Mouse (Mus musculus) kidney, embryonic 16.5 days (tissue): ENCODE data around the gene Cyp3a13. TPM values are rescaled to one million over a fixed set of nuclear protein-coding genes. Genes with fewer than 3 reads are reported as not detected.
"Not testable (repeated sequence)": the region's sequence is repeated elsewhere in the genome, so short reads cannot be mapped to it uniquely, and the experiment has no call there.

Experiments used
- ATAC-seq: fragments of 200-750 bp; cut with Nextera tagmentation; 2 replicates; pipeline ENCODE4 v1.8.0; 2017; ENCODE audit warnings: moderate TSS enrichment; ENCODE audit not compliant: low FRiP score, low TSS enrichment
- H3K27ac ChIP-seq: fragments of 300-500 bp; sonication (generic); 2 replicates; pipeline ENCODE4 v1.5.1; 2014; ENCODE audit warnings: low read length
- H3K27me3 ChIP-seq: fragments of 300-500 bp; sonication (generic); 2 replicates; pipeline ENCODE4 v1.6.1; 2014; ENCODE audit warnings: low read length, control low read depth, mixed read lengths; ENCODE audit not compliant: insufficient read depth
- H3K36me3 ChIP-seq: fragments of 300-500 bp; sonication (generic); 2 replicates; pipeline ENCODE4 v1.6.1; 2014; ENCODE audit warnings: low read length, control low read depth, mixed read lengths; ENCODE audit not compliant: insufficient read depth
- H3K4me1 ChIP-seq: fragments of 300-500 bp; sonication (generic); 2 replicates; pipeline ENCODE4 v1.6.1; 2014; ENCODE audit warnings: low read length, control low read depth, mixed read lengths; ENCODE audit not compliant: insufficient read depth
- H3K4me2 ChIP-seq: fragments of 300-500 bp; sonication (generic); replicated peaks from 2 replicates; pipeline ENCODE4 v1.6.1; 2014; ENCODE audit warnings: low read depth, low read length
- H3K4me3 ChIP-seq: fragments of 300-500 bp; sonication (generic); 2 replicates; pipeline ENCODE4 v1.5.1; 2014; ENCODE audit warnings: mild to moderate bottlenecking, low read length
- H3K9ac ChIP-seq: fragments of 300-500 bp; sonication (generic); replicated peaks from 2 replicates; pipeline ENCODE4 v1.6.1; 2014; ENCODE audit warnings: low read length
- H3K9me3 ChIP-seq: fragments of 300-500 bp; sonication (generic); 2 replicates; pipeline ENCODE4 v1.6.1; 2016; ENCODE audit warnings: low read length, control low read depth
- WGBS: fragments of 180-500 bp; shearing (Covaris S2); extraction: QIAGEN DNeasy Blood & Tissue Kit; methylation state at CpG from one replicate; pipeline ENCODE4 v1.1.7; 2014; 5-methylcytosine and 5-hydroxymethylcytosine counted together
- polyA plus RNA-seq: library from polyadenylated mRNA; unstranded; fragments of >200 nt; fragmentation: Nextera tagmentation; extraction: Ambion mirVana; gene quantifications from 2 replicates; pipeline ENCODE4 v1.2.1, GENCODE M21; 2015

Cyp3a13 gene
- polyA plus RNA-seq, 1 experiment from 2014 or later, result 0.09 TPM

GRCm38 (mm10) chr5:137933934-137934333 is 12.5 kb upstream of the Cyp3a13 start:
- not testable (repeated sequence) for H3K9me3 ChIP-seq, H3K27me3 ChIP-seq, H3K4me1 ChIP-seq, ATAC-seq, H3K9ac ChIP-seq, H3K4me2 ChIP-seq, H3K27ac ChIP-seq, H3K4me3 ChIP-seq, H3K36me3 ChIP-seq
- WGBS, result 75% methylated on average over 2 of the region's 2 CpGs

GRCm38 (mm10) chr5:137928439-137928838 is 7.0 kb upstream of the Cyp3a13 start:
- Histone ChIP-seq H3K4me1 (no peaks in the 10 kb centered on the region), H3K9me3 (no peaks in the 10 kb centered on the region), H3K4me2 (no peak overlapping the region), H3K9ac (no peak overlapping the region), H3K27me3 (no peaks in the 10 kb centered on the region), H3K27ac (no peak overlapping the region), H3K4me3 (no peak overlapping the region), H3K36me3 (no peaks in the 10 kb centered on the region)
- 74% methylated on average over 11 of the region's 11 CpGs for WGBS
- ATAC-seq, result no peak

GRCm38 (mm10) chr5:137922171-137922570 is 752 bp upstream of the Cyp3a13 start:
- Histone ChIP-seq H3K27ac (no peak overlapping the region), H3K4me2 (no peak overlapping the region)
- no peak for ATAC-seq

GRCm38 (mm10) chr5:137915550-137915949 is 5.9 kb downstream of the Cyp3a13 start:
- Histone ChIP-seq H3K9me3 (no peaks in the 10 kb centered on the region), H3K27ac (no peak overlapping the region), H3K4me2 (no peak overlapping the region), H3K9ac (no peak overlapping the region), H3K4me3 (no peak overlapping the region), H3K27me3 (no peaks in the 10 kb centered on the region), H3K4me1 (no peaks in the 10 kb centered on the region), H3K36me3 (no peaks in the 10 kb centered on the region)
- ATAC-seq, result no peak
- WGBS, result 60% methylated on average over 6 of the region's 6 CpGs

More at GRCm38 (mm10) chr5:137922171-137922570, 752 bp upstream of the Cyp3a13 start:
- no peaks in the 10 kb centered on the region for H3K9me3 ChIP-seq
- H3K36me3 ChIP-seq, result no peaks in the 10 kb centered on the region
- H3K4me3 ChIP-seq, result no peak overlapping the region
- no peak overlapping the region for H3K9ac ChIP-seq
- no peaks in the 10 kb centered on the region for H3K27me3 ChIP-seq
- H3K4me1 ChIP-seq, result no peaks in the 10 kb centered on the region

GRCm38 (mm10) chr5:137914508-137914907 is 6.9 kb downstream of the Cyp3a13 start:
- Histone ChIP-seq H3K4me2 (no peak overlapping the region), H3K27ac (no peak overlapping the region), H3K4me1 (no peaks in the 10 kb centered on the region), H3K36me3 (no peaks in the 10 kb centered on the region), H3K27me3 (no peaks in the 10 kb centered on the region), H3K4me3 (no peak overlapping the region), H3K9ac (no peak overlapping the region), H3K9me3 (no peaks in the 10 kb centered on the region)
- no peak for ATAC-seq

GRCm38 (mm10) chr5:137909564-137910262 is 11.7 kb downstream of the Cyp3a13 start:
- no peak for ATAC-seq
- H3K4me3 ChIP-seq, result no peak overlapping the region
- no peaks in the 10 kb centered on the region for H3K36me3 ChIP-seq
- H3K9ac ChIP-seq, result no peak overlapping the region
- no peak overlapping the region for H3K4me2 ChIP-seq
- H3K27ac ChIP-seq, result no peak overlapping the region
- no peaks in the 10 kb centered on the region for H3K4me1 ChIP-seq
- H3K9me3 ChIP-seq, result no peaks in the 10 kb centered on the region
- no peaks in the 10 kb centered on the region for H3K27me3 ChIP-seq
- WGBS, result 70% methylated on average over 3 of the region's 3 CpGs

GRCm38 (mm10) chr5:137897812-137898211 is 23.6 kb downstream of the Cyp3a13 start:
- Histone ChIP-seq H3K9ac (no peak overlapping the region), H3K27me3 (no peaks in the 10 kb centered on the region), H3K36me3 (no peaks in the 10 kb centered on the region), H3K4me3 (no peak overlapping the region), H3K4me2 (no peak overlapping the region), H3K4me1 (no peaks in the 10 kb centered on the region), H3K9me3 (no peaks in the 10 kb centered on the region), H3K27ac (no peak overlapping the region)
- 88% methylated on average over 1 of the region's 1 CpGs for WGBS
- ATAC-seq, result no peak

- no peak overlapping the region for H3K27ac ChIP-seq
- 41% methylated on average over 1 of the region's 1 CpGs for WGBS
These were observed 28.5 kb downstream of the Cyp3a13 start for GRCm38 (mm10) chr5:137892954-137893353.

GRCm38 (mm10) chr5:137887666-137888065 is 33.8 kb downstream of the Cyp3a13 start:
- Histone ChIP-seq H3K4me2 (no peak overlapping the region), H3K9ac (no peak overlapping the region), H3K9me3 (no peaks in the 10 kb centered on the region), H3K27ac (no peak overlapping the region), H3K36me3 (no peaks in the 10 kb centered on the region), H3K4me3 (no peak overlapping the region), H3K27me3 (no peaks in the 10 kb centered on the region), H3K4me1 (no peaks in the 10 kb centered on the region)
- WGBS, result 100% methylated on average over 1 of the region's 1 CpGs
- no peak for ATAC-seq

More at GRCm38 (mm10) chr5:137892954-137893353, 28.5 kb downstream of the Cyp3a13 start:
- Histone ChIP-seq H3K36me3 (no peaks in the 10 kb centered on the region), H3K9me3 (no peaks in the 10 kb centered on the region), H3K27me3 (no peaks in the 10 kb centered on the region), H3K4me1 (no peaks in the 10 kb centered on the region), H3K4me2 (no peak overlapping the region), H3K4me3 (no peak overlapping the region), H3K9ac (no peak overlapping the region)
- no peak for ATAC-seq

GRCm38 (mm10) chr5:137885894-137886293 is 35.5 kb downstream of the Cyp3a13 start:
- no peak overlapping the region for H3K27ac ChIP-seq
- no peak overlapping the region for H3K4me3 ChIP-seq
- H3K36me3 ChIP-seq, result no peaks in the 10 kb centered on the region
- H3K9me3 ChIP-seq, result no peaks in the 10 kb centered on the region
- 4% methylated on average over 2 of the region's 2 CpGs for WGBS
- no peak for ATAC-seq
- no peak overlapping the region for H3K9ac ChIP-seq
- H3K4me2 ChIP-seq, result no peak overlapping the region
- no peaks in the 10 kb centered on the region for H3K4me1 ChIP-seq
- H3K27me3 ChIP-seq, result no peaks in the 10 kb centered on the region
